Mouse (Mus musculus): Measurements from ENCODE around the gene Tmem253.

- TF ChIP-seq CTCF (IDR thresholded peaks at IDR 0.05; ENCODE audit: insufficient read depth, low read depth, low read length) (no peak), POLR2A (IDR thresholded peaks at IDR 0.05; ENCODE audit: insufficient read depth, low read depth, low read length) (no peak)
Measured at GRCm38 (mm10) chr14:52066135-52066534, 50.7 kb downstream of the Tmem253 start.

Data from olfactory bulb, adult 2 months (tissue).